Mouse (Mus musculus) G1E (cell line): Measurements from ENCODE around the gene Srd5a1. TPM values are rescaled to one million over a fixed set of nuclear protein-coding genes. Genes with fewer than 3 reads are reported as not detected.

ENCODE experiments used
- ATAC-seq: 2 replicates; pipeline ENCODE4 v1.8.0; 2016; ENCODE audit warnings: mild to moderate bottlenecking; ENCODE audit not compliant: insufficient number of reproducible peaks, poor library complexity, low FRiP score, severe bottlenecking; ENCODE audit errors: extremely low read depth
- DNase-seq: peaks from one replicate; pipeline ENCODE4 v3.0.0; 2012; ENCODE audit warnings: low spot score
- H3K27me3 ChIP-seq: 2 replicates; pipeline ENCODE4 v1.6.1; 2012; ENCODE audit warnings: mild to moderate bottlenecking, low read length, inconsistent platforms; ENCODE audit not compliant: insufficient read depth
- H3K36me3 ChIP-seq: replicated peaks from 2 replicates; pipeline ENCODE3; 2012; ENCODE audit warnings: mild to moderate bottlenecking, inconsistent platforms
- H3K4me1 ChIP-seq: 2 replicates; pipeline ENCODE4 v1.6.1; 2012; ENCODE audit warnings: low read depth, low read length, inconsistent platforms, mixed read lengths; ENCODE audit not compliant: insufficient read depth
- H3K4me3 ChIP-seq: 2 replicates; pipeline ENCODE4 v1.5.1; 2012; ENCODE audit warnings: low read depth, mild to moderate bottlenecking, inconsistent platforms, low read length, moderate library complexity, mixed read lengths
- H3K9me3 ChIP-seq: replicated peaks from 2 replicates; pipeline ENCODE4 v1.6.1; 2012; ENCODE audit warnings: inconsistent platforms
- CTCF ChIP-seq: IDR thresholded peaks from 2 replicates; pipeline ENCODE4 v1.5.1; 2012; ENCODE audit warnings: low read depth, low read length, inconsistent platforms, mixed read lengths
- GATA1 ChIP-seq: IDR thresholded peaks from 2 replicates; pipeline ENCODE4 v1.6.1; 2012; ENCODE audit warnings: borderline replicate concordance, low read length, inconsistent platforms, mixed read lengths
- GATA2 ChIP-seq: IDR thresholded peaks from 2 replicates; pipeline ENCODE4 v1.6.1; 2012; ENCODE audit warnings: low read depth, low read length, inconsistent platforms, borderline replicate concordance
- POLR2AphosphoS5 ChIP-seq: IDR thresholded peaks from 2 replicates; pipeline ENCODE4 v1.6.1; 2012; ENCODE audit warnings: low read depth, low read length, inconsistent platforms; ENCODE audit not compliant: insufficient replicate concordance
- TAL1 ChIP-seq: conservative IDR thresholded peaks from 2 replicates; pipeline ENCODE4 v1.6.1; 2012; ENCODE audit warnings: low read depth, low read length, inconsistent platforms, mixed read lengths
- polyA plus RNA-seq: library from polyadenylated mRNA; stranded (reverse); fragments of >175 nt; gene quantifications from 2 replicates; pipeline ENCODE4 v1.2.3, GENCODE M21; 2012
- total RNA-seq, 2 experiments: library from RNA; stranded (forward) in 1 of 2; stranded (reverse) in 1 of 2; fragments of 200-1000 nt in 1 of 2; fragments of >200 nt in 1 of 2; fragmentation: Nextera tagmentation in 1 of 2; gene quantifications; 2 replicates each; pipeline ENCODE4 v1.2.3; 2014 to 2017

The Srd5a1 gene
- total and polyA plus RNA-seq, 3 experiments: 3.8 to 7.1 (median 6.8) TPM

DNA sequence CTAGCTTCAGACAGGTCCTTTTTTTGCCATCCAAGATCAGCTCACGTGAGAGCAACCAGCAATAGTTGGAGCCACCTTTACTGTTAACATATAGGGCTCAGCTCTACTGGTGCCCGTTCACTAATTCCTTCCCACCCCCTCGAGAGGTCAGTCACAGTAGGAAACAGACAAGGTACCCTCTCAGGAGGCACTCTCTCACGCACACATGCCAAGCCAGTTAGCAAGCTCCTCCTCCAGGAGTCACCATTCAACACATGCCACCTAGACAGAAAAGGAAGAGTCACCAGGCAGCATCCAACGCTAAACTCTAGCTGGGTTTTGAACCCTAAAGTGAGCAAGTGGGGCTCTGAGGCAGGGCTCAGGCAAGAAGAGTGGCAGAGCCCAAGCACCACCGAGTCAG, 79.8 kb downstream of the Srd5a1 start:
- no peak for ATAC-seq
- Histone ChIP-seq H3K4me3 (peak overlapping the region; percentile 91; the same call in 1 of the 2 replicates), H3K9me3 (no peaks in the 10 kb centered on the region), H3K27me3 (no peaks in the 10 kb centered on the region), H3K36me3 (peaks cover 49% of the 10 kb centered on the region), H3K4me1 (peaks cover 52% of the 10 kb centered on the region)
- TF ChIP-seq GATA1 (no peak), POLR2AphosphoS5 (no peak), CTCF (no peak), TAL1 (no peak), GATA2 (no peak)
- DNase-seq: no peak

DNA sequence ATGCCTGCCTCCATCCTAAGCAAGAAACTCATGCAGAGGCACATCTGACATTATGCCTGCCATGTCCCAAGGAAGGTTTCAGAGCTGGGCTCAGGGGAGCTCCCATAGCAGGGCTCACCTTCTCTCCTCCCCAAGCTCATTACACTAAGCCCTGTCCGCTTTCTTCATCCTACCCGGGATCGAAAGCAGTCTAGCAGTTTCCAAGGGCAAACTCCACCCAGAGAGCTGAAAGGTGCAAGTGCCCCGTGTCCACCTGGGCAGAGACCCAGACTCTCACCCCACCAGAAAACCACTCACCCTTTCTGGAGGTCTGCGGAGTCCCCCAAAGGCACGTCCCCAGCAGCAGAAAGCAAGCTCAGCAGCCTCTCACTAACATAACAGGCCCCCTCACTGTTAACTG, 80.3 kb downstream of the Srd5a1 start:
- ATAC-seq (no peak), DNase-seq (no peak)
- Histone ChIP-seq H3K4me3 (no peak overlapping the region; the same call in 1 of the 2 replicates), H3K27me3 (no peaks in the 10 kb centered on the region), H3K36me3 (peaks cover 53% of the 10 kb centered on the region), H3K4me1 (peaks cover 49% of the 10 kb centered on the region), H3K9me3 (no peaks in the 10 kb centered on the region)
- no peak for TF ChIP-seq GATA2
- no peak for TF ChIP-seq POLR2AphosphoS5
- no peak for TF ChIP-seq GATA1
- TF ChIP-seq TAL1: no peak

GRCm38 (mm10) chr13:69530156-69530555, 81.1 kb downstream of the Srd5a1 start:
- ATAC-seq (no peak), DNase-seq (no peak)
- Histone ChIP-seq H3K36me3 (peaks cover 59% of the 10 kb centered on the region), H3K27me3 (no peaks in the 10 kb centered on the region), H3K4me3 (no peak overlapping the region), H3K4me1 (peaks cover 42% of the 10 kb centered on the region), H3K9me3 (no peaks in the 10 kb centered on the region)
- TF ChIP-seq CTCF (no peak), POLR2AphosphoS5 (no peak), TAL1 (no peak), GATA2 (no peak), GATA1 (no peak)

DNA sequence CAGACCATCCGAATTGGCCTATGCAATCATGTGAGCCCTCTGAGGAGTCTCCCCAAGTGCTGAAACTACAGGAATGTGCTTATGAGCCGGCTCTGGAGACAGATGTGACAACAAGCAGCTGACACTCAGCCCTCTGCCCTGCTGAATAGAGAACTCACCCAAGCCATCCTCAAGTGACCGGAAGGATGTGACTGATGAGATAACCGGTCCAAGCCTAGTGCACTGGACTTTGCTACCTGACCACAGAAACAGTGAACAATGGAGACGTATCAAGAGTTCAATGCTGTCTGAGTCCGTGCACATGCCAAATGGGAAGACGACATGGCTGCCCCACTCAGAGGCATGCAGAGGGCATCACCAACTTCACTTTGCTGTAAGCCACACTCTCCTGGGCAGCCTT, 82.7 kb downstream of the Srd5a1 start:
- Histone ChIP-seq H3K27me3 (no peaks in the 10 kb centered on the region), H3K36me3 (peaks cover 70% of the 10 kb centered on the region), H3K9me3 (no peaks in the 10 kb centered on the region), H3K4me1 (peaks cover 43% of the 10 kb centered on the region), H3K4me3 (no peak overlapping the region)
- DNase-seq (no peak), ATAC-seq (no peak)
- TF ChIP-seq GATA2 (no peak), CTCF (no peak), GATA1 (no peak), POLR2AphosphoS5 (no peak), TAL1 (no peak)

DNA sequence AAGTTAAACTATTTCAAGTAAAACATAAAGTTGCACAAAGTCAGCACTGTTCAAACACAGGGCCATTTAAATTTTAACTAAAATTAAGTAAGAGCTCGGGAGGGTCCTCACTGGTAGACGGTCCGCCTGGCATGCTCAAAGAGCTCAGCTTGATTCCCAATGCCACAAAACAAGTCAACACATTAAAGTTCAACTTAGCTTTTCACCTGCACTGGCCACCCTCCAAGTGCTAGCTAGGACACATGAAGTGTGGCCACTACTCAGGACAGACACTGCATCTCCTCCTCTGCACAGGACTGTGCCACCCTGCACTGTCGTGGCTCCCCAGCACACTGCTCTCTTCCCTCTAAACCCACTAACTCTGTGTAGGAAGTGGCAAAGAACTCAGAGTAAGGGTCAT, 85.4 kb downstream of the Srd5a1 start:
- peaks cover 31% of the 10 kb centered on the region for H3K4me1 ChIP-seq
- no peak for DNase-seq
- H3K9me3 ChIP-seq: no peaks in the 10 kb centered on the region
- no peak for ATAC-seq
- peaks cover 78% of the 10 kb centered on the region for H3K36me3 ChIP-seq
- no peaks in the 10 kb centered on the region for H3K27me3 ChIP-seq
- H3K4me3 ChIP-seq: no peak overlapping the region
- TF ChIP-seq POLR2AphosphoS5: no peak
- TF ChIP-seq TAL1: no peak
- no peak for TF ChIP-seq GATA1
- TF ChIP-seq GATA2: no peak
- no peak for TF ChIP-seq CTCF

DNA sequence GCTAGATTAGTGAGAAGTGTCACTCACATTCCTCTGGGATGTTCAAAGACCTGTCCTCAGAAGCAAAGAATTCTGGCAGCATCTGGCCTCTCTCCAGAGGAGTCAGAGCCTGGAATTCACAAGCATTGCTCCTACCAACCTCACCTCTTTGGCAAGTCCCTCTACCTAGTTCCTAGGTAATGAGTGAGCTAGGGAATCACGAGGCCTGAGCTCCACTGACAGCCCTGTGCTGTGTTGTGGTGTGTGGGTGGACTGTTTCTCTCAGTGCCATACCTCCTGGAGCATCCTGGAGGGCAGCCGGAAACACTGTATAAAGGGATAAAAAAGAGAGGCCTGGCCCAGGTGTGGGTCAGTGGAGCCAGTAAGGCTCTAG, 87.1 kb downstream of the Srd5a1 start:
- no peak overlapping the region for H3K4me3 ChIP-seq
- no peaks in the 10 kb centered on the region for H3K9me3 ChIP-seq
- H3K27me3 ChIP-seq: no peaks in the 10 kb centered on the region
- peaks cover 20% of the 10 kb centered on the region for H3K4me1 ChIP-seq
- no peak for ATAC-seq
- no peak for DNase-seq
- H3K36me3 ChIP-seq: peaks cover 69% of the 10 kb centered on the region
- TF ChIP-seq GATA2: no peak
- no peak for TF ChIP-seq TAL1
- TF ChIP-seq POLR2AphosphoS5: no peak

Other genes with a start within 250 kb of the Srd5a1 start
- 152 and 180 TPM in 2 replicates for gene Nsun2, start 77.7 kb downstream of the Srd5a1 start, total RNA-seq (2014; fragmentation: Nextera tagmentation)
- gene Nsun2, start 77.7 kb downstream of the Srd5a1 start, total RNA-seq (2017): 219 and 231 TPM in 2 replicates
- 144 and 175 TPM in 2 replicates for gene Nsun2, start 77.7 kb downstream of the Srd5a1 start, polyA plus RNA-seq
- 9.9 and 10.3 TPM in 2 replicates for gene Tent4a, start 76.8 kb downstream of the Srd5a1 start, total RNA-seq (2014; fragmentation: Nextera tagmentation)
- 8.4 and 9.5 TPM in 2 replicates for gene Tent4a, start 76.8 kb downstream of the Srd5a1 start, total RNA-seq (2017)
- gene Tent4a, start 76.8 kb downstream of the Srd5a1 start, polyA plus RNA-seq: 7.7 and 8.0 TPM in 2 replicates
- gene Ube2ql1, start 128.4 kb upstream of the Srd5a1 start, total RNA-seq (2014; fragmentation: Nextera tagmentation): not detected in 2 replicates
- 0.16 TPM in 1 of 2 replicates, not detected in the other for gene Ube2ql1, start 128.4 kb upstream of the Srd5a1 start, total RNA-seq (2017)
- not detected in 2 replicates for gene Ube2ql1, start 128.4 kb upstream of the Srd5a1 start, polyA plus RNA-seq
- gene Med10, start 191.0 kb upstream of the Srd5a1 start, total RNA-seq (2014; fragmentation: Nextera tagmentation): 30.4 and 49.1 TPM in 2 replicates
- gene Med10, start 191.0 kb upstream of the Srd5a1 start, total RNA-seq (2017): 112 and 127 TPM in 2 replicates
- gene Med10, start 191.0 kb upstream of the Srd5a1 start, polyA plus RNA-seq: 19.7 and 31.8 TPM in 2 replicates